Mouse (Mus musculus) ovary, postnatal 10 days (tissue): Measurements from ENCODE around the gene Zfp708.
"Not testable (repeated sequence)": the region's sequence is repeated elsewhere in the genome, so short reads cannot be mapped to it uniquely, and the experiment has no call there.

Experiments used
- DNase-seq: peaks from one replicate; pipeline ENCODE4 v3.0.0; 2022; ENCODE audit warnings: low spot score

Gene Zfp708

DNA sequence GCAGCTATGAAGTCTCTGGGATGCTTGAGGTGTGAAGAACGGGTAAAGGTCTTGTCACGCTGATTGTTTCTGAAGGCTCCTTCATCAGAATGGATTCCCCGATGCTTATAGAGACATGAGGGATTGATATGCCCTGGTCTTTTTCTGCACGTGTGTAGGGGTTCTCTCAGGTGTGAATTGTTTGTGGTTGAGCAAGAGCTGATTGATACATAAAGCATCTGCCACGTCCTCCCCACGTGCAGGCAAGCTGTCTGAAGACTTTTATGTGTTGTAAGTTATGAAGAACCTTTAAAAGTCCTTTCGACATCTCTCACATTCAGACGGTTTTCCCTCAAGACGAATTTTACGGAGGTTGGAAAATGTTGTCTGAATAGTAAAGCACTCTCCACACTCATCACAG is at the start of gene Zfp708:
Gene Zfp708 (minus strand): TSS at position 101 of the 400 bp plus-strand sequence.
- DNase-seq = no peak

DNA sequence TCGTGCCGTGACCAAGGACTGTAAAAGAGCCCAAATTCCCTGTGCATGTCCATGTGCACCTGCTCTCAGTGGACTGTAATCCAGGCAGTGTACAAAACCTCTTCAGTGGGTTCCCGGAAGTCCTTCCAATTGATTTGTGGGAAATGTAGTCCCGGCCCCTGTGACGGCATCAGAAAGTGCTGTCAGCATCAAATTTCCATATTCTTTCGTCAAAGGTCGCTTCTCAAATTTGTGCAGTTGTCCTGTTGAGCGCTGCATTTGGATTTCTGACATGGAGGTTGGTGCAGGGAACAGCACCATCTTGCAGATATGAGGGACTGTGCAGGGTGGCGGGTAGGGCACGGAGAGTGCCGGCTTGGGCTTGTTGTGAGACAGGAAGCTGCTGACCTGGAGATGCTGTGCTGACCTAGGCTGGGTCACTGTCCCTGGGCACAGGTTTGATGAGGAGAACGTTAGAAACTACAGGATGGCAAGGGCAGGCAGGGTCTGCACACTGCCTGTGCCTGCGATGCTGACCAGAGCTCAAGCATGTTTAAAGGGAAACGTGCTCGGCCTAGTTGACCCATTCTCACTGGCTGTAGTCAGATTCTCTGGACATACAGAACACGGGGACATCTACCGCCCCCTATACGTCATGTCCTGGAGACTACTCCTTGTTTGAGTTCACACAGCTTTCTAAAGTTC is 30.4 kb upstream of the Zfp708 start:
- peak; percentile 50 for DNase-seq

DNA sequence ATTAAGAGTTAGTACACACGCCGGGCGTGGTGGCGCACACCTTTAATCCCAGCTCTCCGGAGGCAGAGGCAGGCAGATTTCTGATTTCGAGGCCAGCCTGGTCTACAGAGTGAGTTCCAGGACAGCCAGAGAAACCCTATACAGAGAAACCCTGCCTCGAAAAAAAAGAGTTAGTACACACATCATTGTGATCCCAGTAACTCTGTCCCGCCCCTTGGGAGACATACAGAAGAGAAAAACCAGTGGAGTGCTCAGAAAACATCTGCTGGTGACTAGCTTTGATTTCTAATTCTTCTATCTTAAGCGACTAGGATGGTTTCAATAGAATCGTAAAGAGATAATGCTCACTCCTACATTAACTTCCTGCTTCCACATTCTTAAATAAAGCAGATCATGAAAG is 29.7 kb upstream of the Zfp708 start:
- DNase-seq = not testable (repeated sequence)

DNA sequence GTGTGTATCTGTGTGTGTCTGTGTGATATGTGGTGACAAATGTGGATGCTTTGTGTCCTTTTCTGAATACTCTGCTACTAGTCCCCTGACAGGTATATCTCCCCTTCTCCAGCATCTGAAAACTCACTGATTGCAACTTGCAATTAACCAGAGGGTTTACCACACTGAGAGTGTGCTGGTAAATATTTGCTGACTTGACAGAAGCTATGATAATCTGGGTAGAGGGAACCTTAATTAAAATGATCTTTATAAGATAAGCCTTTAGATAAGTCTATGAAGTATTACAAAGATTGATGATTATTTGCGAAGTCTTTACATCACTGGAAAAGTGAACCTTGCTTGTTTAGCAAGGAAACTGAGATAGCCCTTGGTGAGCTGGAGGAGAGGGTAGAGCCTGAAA is 26.7 kb upstream of the Zfp708 start:
- DNase-seq = no peak

DNA sequence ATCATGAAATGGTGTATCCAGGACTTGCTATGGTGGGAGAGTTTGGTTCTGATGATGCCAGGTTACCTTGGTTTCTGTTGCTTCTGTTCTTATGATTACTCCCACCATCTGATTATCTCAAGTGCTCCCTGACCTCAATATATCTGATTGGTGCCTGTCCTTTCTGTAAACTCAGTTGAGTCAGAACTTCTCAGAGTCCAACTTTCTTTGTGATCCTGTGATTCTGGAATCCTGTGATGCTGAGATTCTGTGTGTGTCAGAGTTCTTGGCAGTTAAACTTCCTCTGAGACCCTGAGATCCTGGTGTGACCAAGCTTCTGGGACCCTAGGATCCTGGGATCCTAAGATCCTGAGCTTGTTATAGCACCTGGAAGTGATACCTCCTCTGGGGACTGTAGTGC is 23.6 kb upstream of the Zfp708 start, which contains the start of gene Zfp759:
Gene Zfp759 (plus strand): TSS at position 301 of the 400 bp plus-strand sequence.
- not testable (repeated sequence) for DNase-seq

DNA sequence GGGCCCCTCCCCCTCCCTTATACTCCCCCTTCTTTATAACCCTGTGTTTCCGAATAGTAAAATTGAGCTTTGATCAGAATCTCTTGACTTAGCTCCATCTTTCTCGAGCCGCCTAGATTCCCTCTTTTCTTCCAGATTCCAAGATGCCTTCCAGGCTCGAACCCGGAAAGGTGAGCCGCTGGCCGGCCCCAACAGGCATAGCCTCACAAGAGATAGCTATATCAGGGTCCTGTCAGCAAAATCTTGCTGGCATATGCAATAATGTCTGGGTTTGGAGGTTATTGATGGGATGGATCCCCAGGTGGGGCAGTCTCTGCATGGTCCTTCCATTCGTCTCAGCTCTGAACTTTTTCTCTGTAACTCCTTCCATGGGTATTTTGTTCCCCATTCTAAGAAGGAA is 18.4 kb upstream of the Zfp708 start, which contains the start of gene Rslcan18:
Gene Rslcan18 (minus strand): TSS at position 101 of the 400 bp plus-strand sequence.
- not testable (repeated sequence) for DNase-seq

DNA sequence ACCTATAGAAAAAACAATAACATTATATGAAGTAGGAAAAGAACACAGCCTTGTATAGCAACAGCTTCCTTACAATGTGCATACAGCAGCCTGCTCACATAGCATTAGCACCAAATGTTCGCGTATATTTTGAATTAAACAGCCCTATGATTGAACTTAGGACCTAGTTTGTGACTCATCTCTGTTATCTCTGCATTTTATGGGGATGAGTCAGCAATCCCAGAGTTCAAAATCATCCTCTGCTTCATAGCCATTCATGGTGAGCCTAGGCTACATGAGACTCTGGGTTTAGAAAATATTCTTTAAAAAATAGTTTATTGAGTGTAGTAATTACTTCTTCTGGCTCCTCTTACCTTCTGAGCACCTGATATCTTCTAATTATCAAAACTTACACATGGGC is 15.5 kb upstream of the Zfp708 start:
- no peak for DNase-seq

DNA sequence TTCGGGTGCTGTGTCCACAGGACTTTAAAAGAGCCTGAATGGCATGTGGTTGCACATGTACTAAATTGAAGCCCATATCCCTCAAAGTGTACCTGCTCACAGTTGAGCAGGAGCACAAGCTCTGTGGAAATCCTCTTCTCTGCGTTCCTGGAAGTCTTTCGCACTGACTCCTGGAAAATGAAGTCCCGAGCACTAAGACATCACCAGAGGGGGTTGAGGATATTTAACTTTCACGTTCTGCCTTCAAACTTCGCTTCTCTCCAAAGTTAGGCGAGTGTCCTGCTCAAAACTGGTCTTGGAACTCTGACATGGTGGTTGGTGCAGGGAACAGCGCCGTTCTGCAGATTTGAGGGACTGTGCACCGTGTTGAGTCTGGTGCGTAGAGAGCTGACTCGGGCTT is 14.3 kb upstream of the Zfp708 start:
- no peak for DNase-seq

DNA sequence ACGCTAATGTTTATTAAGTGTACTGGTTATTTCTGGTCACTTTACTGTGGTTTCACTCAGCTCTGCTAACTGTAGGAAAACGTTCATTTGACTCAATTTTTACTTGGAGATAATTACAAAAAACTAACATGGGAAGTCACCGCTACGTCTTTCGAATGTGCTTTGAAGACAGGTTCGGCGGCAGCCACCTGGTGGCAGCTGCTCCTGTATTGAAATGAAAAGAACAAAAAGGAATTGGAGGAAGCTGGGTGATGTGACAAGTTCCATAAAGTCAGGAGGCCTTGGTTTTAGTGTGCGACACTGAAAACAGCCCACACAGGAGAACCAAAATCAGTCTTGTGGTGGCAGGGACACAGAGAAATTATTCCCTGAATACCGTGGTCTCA is 11.0 kb upstream of the Zfp708 start:
- DNase-seq = no peak

DNA sequence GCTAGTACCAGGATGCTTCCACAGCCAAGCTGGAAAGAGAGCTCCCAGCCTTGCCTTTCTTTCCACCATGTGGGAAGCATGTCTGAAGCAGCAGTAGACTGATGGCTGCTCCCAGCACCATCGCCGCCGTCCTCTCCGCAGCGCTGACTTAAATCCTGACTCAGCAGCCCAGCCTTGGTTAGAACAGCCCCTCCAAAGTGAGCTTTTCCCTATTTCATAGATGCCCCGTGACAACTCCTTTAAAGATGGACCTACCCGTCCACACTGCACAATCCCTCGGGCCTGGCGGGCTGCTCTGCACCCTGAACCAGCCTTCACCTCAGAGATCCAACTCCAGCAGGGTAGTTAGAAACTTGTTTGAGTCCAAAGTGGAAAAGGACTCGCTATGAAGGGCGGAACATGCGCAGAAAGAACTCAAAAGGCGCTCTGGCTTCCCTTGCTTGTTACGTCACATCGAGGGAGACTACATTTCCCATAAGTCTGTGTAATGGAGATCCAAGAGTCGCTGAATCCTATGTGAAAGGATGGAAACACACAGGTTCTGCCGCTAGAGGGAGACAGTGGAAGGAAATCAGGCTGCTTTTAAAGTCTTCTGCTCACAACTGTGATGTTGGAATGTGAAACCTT is 10.5 kb upstream of the Zfp708 start, which contains the start of gene Gm28557:
Gene Gm28557 (minus strand): TSS at position 411 of the 627 bp plus-strand sequence.
- peak; percentile 60 for DNase-seq

DNA sequence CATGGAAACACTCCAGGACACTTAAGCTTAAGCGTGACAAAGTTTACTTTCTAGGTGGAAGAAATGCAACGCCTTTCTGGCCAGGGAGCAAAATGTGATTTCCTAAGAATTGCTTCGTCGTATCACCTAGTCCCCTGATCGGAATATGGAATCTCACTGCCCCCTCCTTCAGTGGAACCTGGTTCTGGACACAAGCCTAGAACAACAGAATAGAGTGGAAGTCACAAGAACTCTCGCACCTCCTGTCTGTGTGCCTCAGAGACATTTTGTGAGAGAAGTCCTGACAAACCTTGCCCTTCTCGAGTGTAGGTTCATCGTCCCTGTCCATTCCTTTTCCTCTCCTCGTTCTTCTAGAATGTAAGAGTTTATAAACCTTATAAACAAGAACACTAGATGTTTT is 9.9 kb upstream of the Zfp708 start:
- DNase-seq = no peak

DNA sequence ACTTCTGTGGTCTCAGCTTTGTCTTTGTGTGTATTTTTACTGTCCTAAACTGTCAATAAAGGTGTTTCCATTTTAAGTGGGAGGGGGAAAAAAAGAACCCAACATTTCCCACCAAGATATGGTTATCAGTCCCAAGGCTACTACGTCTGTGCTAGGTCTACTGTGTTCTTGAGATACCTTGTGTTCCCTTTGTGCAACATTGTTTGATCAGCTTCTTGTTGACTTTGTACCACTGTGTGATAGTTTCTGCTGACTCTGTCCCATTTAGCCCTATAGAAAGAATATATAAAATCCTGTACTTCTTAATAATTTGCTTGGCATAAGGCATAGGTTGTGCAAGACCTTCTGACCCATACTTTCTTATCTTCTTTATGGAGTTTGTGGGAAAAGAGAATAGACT is 7.6 kb downstream of the Zfp708 start:
- no peak for DNase-seq

DNA sequence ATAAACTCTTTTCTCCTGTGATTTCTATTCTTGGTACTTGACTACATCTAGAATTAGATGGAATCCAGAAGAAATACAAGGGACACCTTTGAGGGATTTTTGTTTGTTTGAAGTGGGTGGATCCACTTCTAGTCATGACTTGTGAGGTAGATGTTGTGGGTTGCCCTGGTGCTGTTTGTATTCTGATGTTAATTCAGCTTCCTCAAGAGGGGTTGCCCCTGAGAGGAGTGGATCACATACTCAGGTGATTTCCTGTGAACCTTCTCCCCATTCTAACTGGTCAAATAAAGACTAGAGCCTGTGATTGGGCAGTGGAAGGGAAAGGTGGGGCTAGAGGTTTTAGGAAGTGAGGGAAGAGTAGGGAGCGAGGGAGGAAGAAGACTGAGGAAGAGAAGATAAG is 15.8 kb downstream of the Zfp708 start:
- DNase-seq = no peak

DNA sequence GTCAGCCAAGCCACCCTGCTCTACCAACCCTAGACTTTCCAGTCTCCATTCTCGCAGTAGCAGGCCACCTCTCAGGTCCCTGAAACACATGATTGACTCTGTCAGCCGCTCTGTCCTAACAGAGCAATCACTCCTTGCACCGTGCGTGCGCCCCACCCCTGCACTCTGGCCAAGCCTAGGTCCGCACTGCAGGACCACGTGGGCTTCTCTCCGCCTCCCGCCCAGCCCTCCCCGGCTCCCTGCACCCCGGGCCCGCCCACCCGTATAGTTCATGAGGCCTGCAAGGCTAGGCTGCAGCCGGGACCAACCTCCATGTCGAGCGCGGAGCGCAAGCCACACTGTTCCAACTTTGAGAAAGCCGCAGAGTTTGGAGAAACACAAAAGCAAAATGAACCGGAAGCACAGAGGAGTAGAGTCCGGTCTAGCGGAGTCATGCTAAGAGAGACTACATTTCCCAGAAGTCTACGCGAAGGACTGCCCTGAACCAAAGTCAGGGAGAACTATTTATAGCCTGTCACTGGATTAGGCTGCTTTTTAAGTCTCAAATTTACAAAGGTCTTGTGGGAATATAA is 16.5 kb downstream of the Zfp708 start:
- peak; percentile 39 for DNase-seq

DNA sequence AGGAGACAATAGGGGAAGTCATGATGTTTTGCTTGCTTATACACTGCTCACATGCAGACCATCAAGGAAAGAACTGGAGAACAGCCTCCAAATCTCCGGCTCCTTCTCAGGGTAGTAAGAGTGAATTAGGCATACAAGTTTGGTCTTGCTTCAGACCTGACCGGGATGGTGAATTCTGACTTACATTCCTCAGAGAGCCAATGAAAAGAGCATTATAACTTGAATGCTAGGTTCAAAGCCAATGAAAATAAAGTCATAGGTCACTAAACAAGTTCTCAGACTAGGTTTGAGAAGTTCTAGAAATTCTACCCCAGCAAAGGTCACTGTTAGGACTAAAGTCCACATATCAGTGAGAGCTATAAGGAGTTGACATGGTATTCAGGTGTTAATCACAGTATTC is 20.5 kb downstream of the Zfp708 start:
- no peak for DNase-seq

DNA sequence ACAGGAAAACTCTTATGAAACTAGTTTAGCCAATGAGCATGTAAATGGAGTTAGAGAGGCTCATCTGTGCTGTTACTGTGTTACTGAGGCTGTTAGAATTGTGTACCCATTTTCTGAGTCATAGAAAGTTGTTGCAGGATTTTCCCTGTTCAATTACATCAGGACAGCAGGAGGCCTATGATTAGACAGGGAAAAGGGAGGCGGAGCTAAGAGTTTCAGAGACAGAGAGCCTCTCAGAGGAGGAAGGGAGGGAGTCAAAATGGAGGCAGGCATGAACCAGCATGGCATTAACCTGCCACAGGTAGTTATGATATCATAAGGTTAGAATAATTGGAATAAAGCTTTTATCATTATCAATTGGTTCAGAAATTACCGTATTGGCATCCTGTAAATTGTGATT is 25.0 kb downstream of the Zfp708 start:
- DNase-seq = no peak

DNA sequence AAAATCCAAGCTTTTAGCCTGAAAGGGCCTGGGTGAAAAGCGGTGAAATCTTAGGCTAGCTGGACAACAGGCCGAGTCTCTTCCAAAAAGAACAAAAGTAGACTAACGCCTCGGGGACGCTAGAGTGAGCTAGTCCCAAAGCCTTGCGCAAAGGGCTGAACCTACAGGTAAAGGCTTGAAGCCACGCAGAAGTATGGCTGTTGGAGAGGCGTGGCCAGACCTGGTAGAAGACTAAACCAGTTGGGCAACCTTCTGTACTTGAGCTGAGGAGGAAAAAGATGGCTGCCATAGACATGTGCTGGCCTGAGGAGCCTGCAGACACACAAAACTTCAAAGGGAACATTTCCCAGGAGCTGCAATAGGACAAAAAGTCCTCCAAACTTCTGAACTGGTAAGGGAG is 32.4 kb downstream of the Zfp708 start:
- DNase-seq = no peak

DNA sequence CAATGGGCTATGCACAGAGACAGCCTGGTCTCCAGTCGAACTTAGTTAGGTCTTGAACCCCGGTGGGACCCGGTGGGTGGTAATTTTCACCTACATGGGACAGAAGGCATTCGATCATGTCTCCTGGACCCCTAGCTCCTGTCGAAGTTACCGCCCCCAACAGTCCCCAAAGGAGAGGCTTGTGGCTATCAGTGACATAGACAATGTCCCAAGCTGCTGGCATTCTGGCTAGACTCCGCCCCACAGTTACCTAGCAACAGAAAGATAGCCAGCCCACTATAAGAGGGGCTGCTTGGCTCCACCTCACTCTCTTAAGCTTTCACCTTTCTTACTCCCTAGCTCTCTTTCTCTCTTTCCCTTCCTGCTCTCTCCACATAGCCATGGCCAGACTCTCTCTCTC is 35.3 kb downstream of the Zfp708 start:
- no peak for DNase-seq

DNA sequence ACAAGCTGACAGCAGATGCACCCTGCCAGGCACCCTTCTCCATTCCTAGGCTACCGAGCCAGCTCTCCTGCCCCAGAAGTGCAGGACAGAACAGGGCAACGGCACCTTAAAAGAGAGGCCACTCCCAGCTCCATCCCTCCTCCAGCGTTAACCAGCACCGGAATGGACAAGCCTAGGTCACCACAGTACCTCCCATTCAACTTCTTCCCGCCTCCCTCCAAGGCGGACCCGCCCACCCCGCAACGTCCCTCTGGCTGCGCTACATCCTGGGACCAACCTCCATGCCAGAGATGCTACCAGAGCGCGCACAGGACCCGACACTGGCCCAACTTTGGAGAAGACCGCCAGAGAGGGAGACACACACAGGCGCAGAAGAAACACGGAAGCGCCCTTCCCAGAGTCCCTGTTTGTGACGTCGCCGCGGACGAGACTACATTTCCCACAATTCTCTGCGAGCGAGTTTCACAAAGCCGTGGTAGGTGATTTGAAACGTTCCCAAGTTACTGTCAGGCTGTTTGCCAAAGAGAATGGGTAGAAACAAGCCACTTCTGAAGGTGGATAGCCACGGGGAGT is 36.9 kb downstream of the Zfp708 start, which contains the start of gene Zfp712:
Gene Zfp712 (minus strand): TSS at position 385 of the 573 bp plus-strand sequence.
- peak; percentile 75 for DNase-seq

DNA sequence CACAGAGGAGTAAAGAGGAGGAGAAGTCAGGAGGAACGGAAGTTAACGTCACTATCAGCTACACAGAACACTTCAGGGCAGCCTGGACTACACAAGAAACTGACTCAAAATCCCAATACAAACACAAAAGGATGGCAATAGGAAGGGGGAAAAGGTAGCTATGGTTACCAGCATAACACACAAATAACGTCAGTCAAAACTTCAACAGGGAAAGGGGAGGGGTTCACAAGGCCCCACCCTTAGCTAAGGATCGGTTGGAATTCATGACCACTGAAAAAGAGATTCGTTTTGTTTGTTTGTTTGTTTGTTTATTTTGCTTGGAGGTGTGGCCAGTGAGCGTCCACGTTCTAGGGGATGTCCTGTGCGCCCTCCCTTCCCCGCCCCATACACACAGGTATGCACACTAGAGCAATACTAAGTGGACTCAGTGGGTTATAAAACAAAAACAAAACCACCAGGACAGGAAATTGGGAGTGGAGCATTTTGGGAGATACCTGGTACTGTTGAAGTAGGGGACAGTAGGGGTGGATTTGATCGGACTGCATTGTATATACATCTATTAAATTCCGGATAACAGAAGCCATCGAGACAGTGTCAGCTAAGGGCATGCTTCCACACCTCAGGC is 37.5 kb downstream of the Zfp708 start:
- no peak for DNase-seq
